Mouse (Mus musculus) spleen, adult 2 months (tissue): ENCODE measurements at regions not wholly inside any gene's neighbourhood (a gene's known extent, or its start where the extent isn't known, plus 50 kb on each side); places are given as distances from the start of the nearest gene placed in this dataset.

Experiments used
- CTCF ChIP-seq: fragments of 200-500 bp; IDR thresholded peaks from 2 replicates; pipeline ENCODE4 v1.5.1; 2011; ENCODE audit warnings: mild to moderate bottlenecking, inconsistent platforms; ENCODE audit not compliant: insufficient read depth, insufficient read length, insufficient replicate concordance; ENCODE audit errors: extremely low read depth
- POLR2A ChIP-seq: fragments of 200-500 bp; IDR thresholded peaks from 2 replicates; pipeline ENCODE4 v1.6.1; 2011; ENCODE audit warnings: low read depth, low read length, inconsistent platforms

GRCm38 (mm10) chr16:55418871-55419270, 121.1 kb upstream of the Zpld1 start:
- TF ChIP-seq CTCF (no peak), POLR2A (no peak)
